Mouse (Mus musculus) adrenal gland, adult 18-20 months (tissue): ENCODE results near the gene A630010A05Rik. TPM values are rescaled to one million over a fixed set of nuclear protein-coding genes. Genes with fewer than 3 reads are reported as not detected.
"Not testable (repeated sequence)": the region's sequence is repeated elsewhere in the genome, so short reads cannot be mapped to it uniquely, and the experiment has no call there.

Experiments
- DNase-seq, 2 experiments: peaks; one replicate each; pipeline ENCODE4 v3.0.0; 2021 to 2022; ENCODE audit warnings: low spot score in 2 of 2
- long read RNA-seq, 2 experiments: library from polyadenylated mRNA; stranded (forward); transcript quantifications; one replicate each; pipeline ENCODE4 v2.0.0; 2021
- total RNA-seq, 2 experiments: library from RNA; stranded (reverse); gene quantifications; 1 replicate in 1 of 2; 2 replicates in 1 of 2; pipeline ENCODE4 v1.2.3; 2021

A630010A05Rik gene
- not detected for total RNA-seq
- long read RNA-seq, experiment 1 = 0 reads
- long read RNA-seq, experiment 2 = 0 reads

- no peak for DNase-seq
These were observed at the start of gene A630010A05Rik for GRCm38 (mm10) chr16:14562017-14562416. Gene A630010A05Rik (plus strand): TSS chr16:14562317.

- DNase-seq = no peak
These were observed 26.4 kb upstream of the A630010A05Rik start for GRCm38 (mm10) chr16:14535766-14536165.

GRCm38 (mm10) chr16:14557191-14557590, 4.9 kb upstream of the A630010A05Rik start:
- not testable (repeated sequence) for DNase-seq

Other genes with a start within 250 kb of the A630010A05Rik start
- 10 to 100 TPM; 46.8 to 53.2 TPM for gene Fopnl, start 244.9 kb upstream of the A630010A05Rik start, total RNA-seq
- gene Abcc1, start 200.8 kb upstream of the A630010A05Rik start, total RNA-seq = 10 to 100 TPM; 20.8 to 24.0 TPM